Mouse (Mus musculus): ENCODE data around the gene Gpr22. TPM values are rescaled to one million over a fixed set of nuclear protein-coding genes. Genes with fewer than 3 reads are reported as not detected.

The Gpr22 gene
- polyA plus RNA-seq, 1 experiment from 2014 or later: 4.1 TPM

- Histone ChIP-seq H3K27me3 (ENCODE audit: control insufficient read depth, insufficient read depth, low read length) (no peaks in the 10 kb centered on the region), H3K36me3 (ENCODE audit: control insufficient read depth, insufficient read depth, low read length) (no peaks in the 10 kb centered on the region), H3K27ac (ENCODE audit: low read depth, low read length) (no peak overlapping the region), H3K4me2 (ENCODE audit: low read depth, low read length, severe bottlenecking) (no peak overlapping the region), H3K4me3 (ENCODE audit: low read depth, low read length) (no peak overlapping the region), H3K9me3 (ENCODE audit: control insufficient read depth, low read length) (no peaks in the 10 kb centered on the region), H3K4me1 (replicated peaks; ENCODE audit: control insufficient read depth, insufficient read depth, low read length) (no peaks in the 10 kb centered on the region), H3K9ac (ENCODE audit: low read length) (no peak overlapping the region)
- DNase-seq (ENCODE audit: low spot score): no peak
- ATAC-seq (replicated peaks; ENCODE audit: low FRiP score): no peak
- WGBS: 90% methylated on average over 12 of the region's 12 CpGs
Observed at GRCm38 (mm10) chr12:31725511-31726275, 11.9 kb upstream of the Gpr22 start.

- Histone ChIP-seq H3K4me2 (ENCODE audit: low read depth, low read length, severe bottlenecking) (no peak overlapping the region), H3K9me3 (ENCODE audit: control insufficient read depth, low read length) (no peaks in the 10 kb centered on the region), H3K4me1 (replicated peaks; ENCODE audit: control insufficient read depth, insufficient read depth, low read length) (no peaks in the 10 kb centered on the region), H3K36me3 (ENCODE audit: control insufficient read depth, insufficient read depth, low read length) (no peaks in the 10 kb centered on the region), H3K9ac (ENCODE audit: low read length) (no peak overlapping the region), H3K27me3 (ENCODE audit: control insufficient read depth, insufficient read depth, low read length) (no peaks in the 10 kb centered on the region), H3K4me3 (ENCODE audit: low read depth, low read length) (no peak overlapping the region), H3K27ac (ENCODE audit: low read depth, low read length) (no peak overlapping the region)
- no peak for ATAC-seq (replicated peaks; ENCODE audit: low FRiP score)
- no peak for DNase-seq (ENCODE audit: low spot score)
- 88% methylated on average over 3 of the region's 3 CpGs for WGBS
Observed at GRCm38 (mm10) chr12:31724576-31724975, 10.8 kb upstream of the Gpr22 start.

GRCm38 (mm10) chr12:31719586-31720275 is 6.0 kb upstream of the Gpr22 start:
- no peak for ATAC-seq (replicated peaks; ENCODE audit: low FRiP score)
- DNase-seq (ENCODE audit: low spot score): no peak
- H3K9me3 ChIP-seq (ENCODE audit: control insufficient read depth, low read length): no peaks in the 10 kb centered on the region
- H3K4me1 ChIP-seq (replicated peaks; ENCODE audit: control insufficient read depth, insufficient read depth, low read length): no peaks in the 10 kb centered on the region
- no peak overlapping the region for H3K9ac ChIP-seq (ENCODE audit: low read length)
- no peaks in the 10 kb centered on the region for H3K36me3 ChIP-seq (ENCODE audit: control insufficient read depth, insufficient read depth, low read length)
- H3K4me3 ChIP-seq (ENCODE audit: low read depth, low read length): no peak overlapping the region
- H3K27ac ChIP-seq (ENCODE audit: low read depth, low read length): no peak overlapping the region
- no peak overlapping the region for H3K4me2 ChIP-seq (ENCODE audit: low read depth, low read length, severe bottlenecking)
- H3K27me3 ChIP-seq (ENCODE audit: control insufficient read depth, insufficient read depth, low read length): no peaks in the 10 kb centered on the region
- 92% methylated on average over 1 of the region's 1 CpGs for WGBS

- H3K4me3 ChIP-seq (ENCODE audit: low read depth, low read length): no peak overlapping the region
- WGBS: 94% methylated on average over 3 of the region's 3 CpGs
- H3K27ac ChIP-seq (ENCODE audit: low read depth, low read length): no peak overlapping the region
- no peak overlapping the region for H3K4me2 ChIP-seq (ENCODE audit: low read depth, low read length, severe bottlenecking)
- ATAC-seq (replicated peaks; ENCODE audit: low FRiP score) (no peak), DNase-seq (ENCODE audit: low spot score) (no peak)
- H3K9ac ChIP-seq (ENCODE audit: low read length): no peak overlapping the region
- no peaks in the 10 kb centered on the region for H3K9me3 ChIP-seq (ENCODE audit: control insufficient read depth, low read length)
- H3K36me3 ChIP-seq (ENCODE audit: control insufficient read depth, insufficient read depth, low read length): no peaks in the 10 kb centered on the region
- H3K27me3 ChIP-seq (ENCODE audit: control insufficient read depth, insufficient read depth, low read length): no peaks in the 10 kb centered on the region
- no peaks in the 10 kb centered on the region for H3K4me1 ChIP-seq (replicated peaks; ENCODE audit: control insufficient read depth, insufficient read depth, low read length)
Observed at GRCm38 (mm10) chr12:31714070-31714469, 323 bp upstream of the Gpr22 start.

- DNase-seq (ENCODE audit: low spot score) (no peak), ATAC-seq (replicated peaks; ENCODE audit: low FRiP score) (no peak)
- Histone ChIP-seq H3K36me3 (ENCODE audit: control insufficient read depth, insufficient read depth, low read length) (no peaks in the 10 kb centered on the region), H3K4me1 (replicated peaks; ENCODE audit: control insufficient read depth, insufficient read depth, low read length) (no peaks in the 10 kb centered on the region), H3K27ac (ENCODE audit: low read depth, low read length) (no peak overlapping the region), H3K4me2 (ENCODE audit: low read depth, low read length, severe bottlenecking) (no peak overlapping the region), H3K27me3 (ENCODE audit: control insufficient read depth, insufficient read depth, low read length) (no peaks in the 10 kb centered on the region), H3K4me3 (ENCODE audit: low read depth, low read length) (no peak overlapping the region), H3K9me3 (ENCODE audit: control insufficient read depth, low read length) (no peaks in the 10 kb centered on the region), H3K9ac (ENCODE audit: low read length) (no peak overlapping the region)
- WGBS: 93% methylated on average over 4 of the region's 4 CpGs
Observed at GRCm38 (mm10) chr12:31712727-31713126, 1.0 kb downstream of the Gpr22 start.

GRCm38 (mm10) chr12:31712233-31712632 is 1.5 kb downstream of the Gpr22 start:
- Histone ChIP-seq H3K4me2 (ENCODE audit: low read depth, low read length, severe bottlenecking) (no peak overlapping the region), H3K27me3 (ENCODE audit: control insufficient read depth, insufficient read depth, low read length) (no peaks in the 10 kb centered on the region), H3K4me1 (replicated peaks; ENCODE audit: control insufficient read depth, insufficient read depth, low read length) (no peaks in the 10 kb centered on the region), H3K36me3 (ENCODE audit: control insufficient read depth, insufficient read depth, low read length) (no peaks in the 10 kb centered on the region), H3K9ac (ENCODE audit: low read length) (no peak overlapping the region), H3K27ac (ENCODE audit: low read depth, low read length) (no peak overlapping the region), H3K9me3 (ENCODE audit: control insufficient read depth, low read length) (no peaks in the 10 kb centered on the region), H3K4me3 (ENCODE audit: low read depth, low read length) (no peak overlapping the region)
- no peak for DNase-seq (ENCODE audit: low spot score)
- no peak for ATAC-seq (replicated peaks; ENCODE audit: low FRiP score)
- WGBS: 67% methylated on average over 5 of the region's 5 CpGs

GRCm38 (mm10) chr12:31709665-31710064 is 4.1 kb downstream of the Gpr22 start:
- no peak overlapping the region for H3K27ac ChIP-seq (ENCODE audit: low read depth, low read length)
- WGBS: 89% methylated on average over 6 of the region's 6 CpGs
- no peak for ATAC-seq (replicated peaks; ENCODE audit: low FRiP score)
- no peak overlapping the region for H3K4me2 ChIP-seq (ENCODE audit: low read depth, low read length, severe bottlenecking)
- no peak overlapping the region for H3K9ac ChIP-seq (ENCODE audit: low read length)
- H3K27me3 ChIP-seq (ENCODE audit: control insufficient read depth, insufficient read depth, low read length): no peaks in the 10 kb centered on the region
- no peaks in the 10 kb centered on the region for H3K9me3 ChIP-seq (ENCODE audit: control insufficient read depth, low read length)
- no peaks in the 10 kb centered on the region for H3K4me1 ChIP-seq (replicated peaks; ENCODE audit: control insufficient read depth, insufficient read depth, low read length)
- DNase-seq (ENCODE audit: low spot score): no peak
- no peak overlapping the region for H3K4me3 ChIP-seq (ENCODE audit: low read depth, low read length)
- no peaks in the 10 kb centered on the region for H3K36me3 ChIP-seq (ENCODE audit: control insufficient read depth, insufficient read depth, low read length)

GRCm38 (mm10) chr12:31707531-31707930 is 6.2 kb downstream of the Gpr22 start:
- Histone ChIP-seq H3K9ac (ENCODE audit: low read length) (no peak overlapping the region), H3K9me3 (ENCODE audit: control insufficient read depth, low read length) (no peaks in the 10 kb centered on the region), H3K27me3 (ENCODE audit: control insufficient read depth, insufficient read depth, low read length) (no peaks in the 10 kb centered on the region), H3K4me3 (ENCODE audit: low read depth, low read length) (no peak overlapping the region), H3K4me1 (replicated peaks; ENCODE audit: control insufficient read depth, insufficient read depth, low read length) (no peaks in the 10 kb centered on the region), H3K36me3 (ENCODE audit: control insufficient read depth, insufficient read depth, low read length) (no peaks in the 10 kb centered on the region), H3K4me2 (ENCODE audit: low read depth, low read length, severe bottlenecking) (no peak overlapping the region), H3K27ac (ENCODE audit: low read depth, low read length) (no peak overlapping the region)
- DNase-seq (ENCODE audit: low spot score) (no peak), ATAC-seq (replicated peaks; ENCODE audit: low FRiP score) (no peak)
- 80% methylated on average over 1 of the region's 1 CpGs for WGBS

- Histone ChIP-seq H3K4me3 (ENCODE audit: low read depth, low read length) (no peak overlapping the region), H3K4me2 (ENCODE audit: low read depth, low read length, severe bottlenecking) (no peak overlapping the region), H3K36me3 (ENCODE audit: control insufficient read depth, insufficient read depth, low read length) (no peaks in the 10 kb centered on the region), H3K9me3 (ENCODE audit: control insufficient read depth, low read length) (no peaks in the 10 kb centered on the region), H3K9ac (ENCODE audit: low read length) (no peak overlapping the region), H3K27me3 (ENCODE audit: control insufficient read depth, insufficient read depth, low read length) (no peaks in the 10 kb centered on the region), H3K27ac (ENCODE audit: low read depth, low read length) (no peak overlapping the region), H3K4me1 (replicated peaks; ENCODE audit: control insufficient read depth, insufficient read depth, low read length) (no peaks in the 10 kb centered on the region)
- ATAC-seq (replicated peaks; ENCODE audit: low FRiP score): no peak
- 74% methylated on average over 2 of the region's 2 CpGs for WGBS
- DNase-seq (ENCODE audit: low spot score): no peak
Observed at GRCm38 (mm10) chr12:31706168-31706567, 7.6 kb downstream of the Gpr22 start.
